Mouse (Mus musculus) gastrocnemius, postnatal 14 days (tissue): ENCODE data around the gene Clec4b1. TPM values are rescaled to one million over a fixed set of nuclear protein-coding genes. Genes with fewer than 3 reads are reported as not detected.
"Not testable (repeated sequence)": the region's sequence is repeated elsewhere in the genome, so short reads cannot be mapped to it uniquely, and the experiment has no call there.

Experiments
- DNase-seq: peaks from one replicate; pipeline ENCODE4 v3.0.0; 2021; ENCODE audit warnings: mixed read lengths
- intact Hi-C: fragments of 180-260 bp; cut with DNase I; formaldehyde crosslinking; loops from one replicate; pipeline ENCODE4 v1.15.1; 2025; ENCODE audit warnings: low total_unique reads
- long read RNA-seq, 2 experiments: library from polyadenylated mRNA; stranded (forward); transcript quantifications; one replicate each; pipeline ENCODE4 v2.0.0; 2021
- total RNA-seq, 2 experiments: library from RNA; stranded (reverse); gene quantifications; 2 replicates each; pipeline ENCODE4 v1.2.3; 2021

Gene Clec4b1
- total RNA-seq: not detected
- long read RNA-seq, experiment 1: 0 reads
- long read RNA-seq, experiment 2: 0 reads

- DNase-seq: no peak
- intact Hi-C loops: no loop called here
These were observed at the start of gene Clec4b1 for GRCm38 (mm10) chr6:123049742-123050372. Gene Clec4b1, plus strand, starts transcription at chr6:123049962.

- intact Hi-C loops: not testable (repeated sequence)
These were observed 45.1 kb upstream of the Clec4b1 start for GRCm38 (mm10) chr6:123004696-123005095.

GRCm38 (mm10) chr6:123005591-123005990 lies 44.2 kb upstream of the Clec4b1 start:
- no peak for DNase-seq
- intact Hi-C loops: no loop called here

More at GRCm38 (mm10) chr6:123004696-123005095, 45.1 kb upstream of the Clec4b1 start:
- not testable (repeated sequence) for DNase-seq

GRCm38 (mm10) chr6:123095125-123095843 lies 45.5 kb downstream of the Clec4b1 start:
- intact Hi-C loops: no loop called here
- no peak for DNase-seq

GRCm38 (mm10) chr6:123106128-123106527 lies 56.4 kb downstream of the Clec4b1 start, which contains the start of gene Clec4a2:
Gene Clec4a2, plus strand, starts transcription at chr6:123106428.
- DNase-seq, intact Hi-C loops: not testable (repeated sequence)

Other genes with a start within 250 kb of the Clec4b1 start
- 1 to 10 TPM; 1.2 to 1.9 TPM for gene Slc2a3, start 248.3 kb upstream of the Clec4b1 start, total RNA-seq
- gene Foxj2, start 230.0 kb upstream of the Clec4b1 start, total RNA-seq: 10 to 100 TPM; 15.5 to 18.5 TPM
- 1 to 10 TPM in 1 of 2 experiments, under 1 TPM in 1; 1.00 to 1.6 TPM for gene C3ar1, start 193.8 kb upstream of the Clec4b1 start, total RNA-seq
- gene Necap1, start 175.5 kb upstream of the Clec4b1 start, total RNA-seq: 10 to 100 TPM; 19.0 to 23.6 TPM
- 1 to 10 TPM; 1.3 to 2.8 TPM for gene Clec4a1, start 128.1 kb upstream of the Clec4b1 start, total RNA-seq
- 1 to 10 TPM; 1.7 to 2.6 TPM for gene Clec4a3, start 97.4 kb upstream of the Clec4b1 start, total RNA-seq
- not detected for gene Clec4a4, start 59.6 kb upstream of the Clec4b1 start, total RNA-seq
- gene Clec4a2, start 56.5 kb downstream of the Clec4b1 start, total RNA-seq: 1 to 10 TPM in 1 of 2 experiments, under 1 TPM in 1; 0.93 to 1.9 TPM
- not detected for gene Clec4b2, start 122.9 kb downstream of the Clec4b1 start, total RNA-seq
- 1 to 10 TPM in 1 of 2 experiments, under 1 TPM in 1; 0.35 to 1.1 TPM for gene Clec4n, start 179.9 kb downstream of the Clec4b1 start, total RNA-seq
- gene Clec4d, start 212.1 kb downstream of the Clec4b1 start, total RNA-seq: not detected
- not detected for gene Clec4e, start 239.9 kb downstream of the Clec4b1 start, total RNA-seq